Mouse (Mus musculus) fat pad, adult 2 months (tissue): Measurements from ENCODE around the gene Chmp6.

Experiments
- DNase-seq: peaks from one replicate; pipeline ENCODE4 v3.0.0-alpha.2; 2011; ENCODE audit warnings: low read depth, low spot score; ENCODE audit errors: extremely low read depth

Chmp6 gene

GRCm38 (mm10) chr11:119955432-119955831, 42.2 kb downstream of the Chmp6 start:
- no peak for DNase-seq

GRCm38 (mm10) chr11:119956590-119956989, 43.3 kb downstream of the Chmp6 start:
- no peak for DNase-seq

DNA sequence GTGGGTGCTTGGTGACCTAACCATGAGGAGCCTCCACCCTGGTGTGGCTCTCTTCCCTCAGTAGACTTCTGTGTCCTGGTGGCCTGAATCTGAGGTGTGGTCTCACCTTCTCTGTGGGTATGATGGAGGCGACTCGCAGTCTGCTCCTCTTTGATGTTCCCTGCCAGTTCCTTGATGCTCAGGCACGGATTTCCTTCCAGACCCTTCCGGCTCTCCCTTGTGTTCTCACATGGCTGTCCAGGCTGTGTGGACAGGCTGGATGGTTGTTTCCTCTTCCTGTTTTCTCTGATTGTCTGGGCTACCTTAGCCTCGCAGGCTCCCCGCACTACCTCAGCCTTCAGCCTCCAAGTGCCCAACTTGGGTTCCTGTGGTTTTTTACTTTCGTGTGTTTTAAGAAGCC, 45.6 kb downstream of the Chmp6 start:
- no peak for DNase-seq

DNA sequence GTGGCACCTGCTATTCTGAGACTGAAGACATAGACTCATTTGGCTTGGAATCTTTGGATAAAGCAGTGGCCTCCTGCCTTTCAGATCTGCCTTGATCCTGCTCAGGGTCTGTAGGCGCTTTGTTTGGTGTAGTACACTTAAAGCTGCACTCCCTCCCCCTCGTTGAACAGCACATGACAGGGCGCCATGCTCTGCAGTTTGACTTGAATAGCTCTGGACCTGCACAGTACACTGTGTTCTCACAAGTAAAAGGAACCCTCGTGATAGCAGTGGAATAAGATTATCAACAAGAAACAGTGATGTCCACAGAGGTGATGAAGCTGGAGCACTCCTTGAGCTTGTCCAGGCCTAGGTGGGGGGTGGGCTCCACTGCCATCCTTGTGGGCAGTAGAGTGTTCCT, 46.5 kb downstream of the Chmp6 start:
- DNase-seq, result no peak

DNA sequence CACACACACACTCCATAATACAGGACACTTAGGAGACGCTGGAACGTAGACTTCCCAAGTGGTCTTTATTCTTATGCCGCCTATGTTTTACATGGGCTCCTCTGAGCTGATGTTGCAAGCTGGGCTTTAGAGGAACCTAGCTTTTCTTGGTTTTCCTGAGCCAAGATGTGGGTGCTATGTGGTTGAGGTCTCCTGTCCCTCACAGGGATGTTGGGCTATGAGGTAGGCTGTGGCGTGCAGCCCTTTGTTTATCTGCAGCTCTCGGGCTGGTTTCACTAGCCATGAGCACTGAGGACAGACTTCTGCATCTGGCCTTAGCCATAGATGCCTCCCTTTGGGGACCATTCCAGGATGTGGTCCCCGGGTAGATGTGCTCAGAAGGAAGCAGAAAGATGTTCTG, 47.4 kb downstream of the Chmp6 start:
- no peak for DNase-seq

DNA sequence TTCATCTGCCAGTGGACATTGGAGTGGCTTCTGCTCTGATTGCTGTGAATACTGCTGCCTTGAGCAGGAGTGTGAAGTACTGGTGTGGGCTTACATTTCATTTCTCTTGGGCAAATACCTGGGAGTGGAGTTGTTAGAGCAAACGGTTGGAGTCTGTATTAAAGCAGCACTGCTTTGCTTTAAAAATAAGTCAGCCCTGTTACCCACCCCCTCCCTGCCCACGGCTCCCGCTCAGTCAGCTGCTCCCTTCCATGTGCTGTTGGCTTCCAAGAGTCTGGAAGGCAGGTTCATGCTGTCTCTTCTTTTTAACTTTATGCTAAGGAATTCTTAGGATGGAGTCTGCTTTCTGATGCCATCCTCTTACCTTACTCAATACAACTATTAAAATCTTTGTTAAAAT, 48.3 kb downstream of the Chmp6 start:
- no peak for DNase-seq

GRCm38 (mm10) chr11:119965053-119965452, 51.8 kb downstream of the Chmp6 start:
- DNase-seq, result no peak

DNA sequence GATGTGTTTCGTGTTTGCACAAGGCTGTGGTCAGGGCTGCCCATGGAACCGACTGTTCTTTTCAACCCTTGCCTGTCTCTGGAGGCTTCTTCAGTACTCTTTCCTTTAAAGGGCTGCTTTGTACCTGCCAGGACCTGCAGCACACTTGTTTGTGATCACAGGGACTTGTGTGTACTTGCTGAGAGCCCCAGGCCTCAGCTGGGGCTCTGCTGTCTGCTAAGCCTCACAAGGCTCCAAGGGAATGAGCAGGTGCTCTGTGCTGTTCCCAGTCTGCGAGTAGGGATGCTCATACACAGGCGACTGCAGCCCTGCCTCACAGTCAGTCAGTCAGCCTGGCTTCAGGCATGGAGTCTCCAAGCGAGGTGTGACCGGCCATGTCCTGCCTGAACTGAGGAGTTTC, 53.1 kb downstream of the Chmp6 start:
- DNase-seq, result no peak

DNA sequence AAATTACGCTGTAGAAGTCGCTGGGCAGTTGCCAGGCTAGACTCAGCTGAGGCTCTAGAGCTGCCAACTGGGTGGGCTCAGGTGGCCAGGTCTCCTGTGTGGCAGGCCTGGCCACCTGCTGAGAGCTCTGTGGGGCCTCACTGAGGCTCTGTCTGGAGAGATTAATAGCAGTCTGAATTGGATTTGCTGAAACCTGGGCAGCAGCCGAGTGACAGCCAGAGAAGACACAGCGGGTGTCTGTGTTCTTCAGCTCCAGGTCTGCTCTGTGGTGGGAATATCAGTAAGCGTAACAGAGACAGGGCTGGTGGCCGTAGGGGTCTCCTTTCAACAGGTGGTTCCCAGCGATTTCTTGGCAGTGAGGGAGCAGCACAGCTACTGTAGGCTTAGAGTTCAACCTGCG, 54.2 kb downstream of the Chmp6 start:
- no peak for DNase-seq

GRCm38 (mm10) chr11:119967892-119968291, 54.7 kb downstream of the Chmp6 start:
- DNase-seq, result no peak
